Mouse (Mus musculus) liver, embryonic 14.5 days (tissue): ENCODE data around the gene Phf1.

ENCODE experiments used
- CTCF ChIP-seq: IDR thresholded peaks from 2 replicates; pipeline ENCODE4 v1.5.1; 2016; ENCODE audit warnings: antibody characterized with exemption, low read depth, control low read depth
- EP300 ChIP-seq: IDR thresholded peaks from 2 replicates; pipeline ENCODE4 v1.6.1; 2016; ENCODE audit warnings: antibody characterized with exemption, low read depth

GRCm38 (mm10) chr17:26941841-26942570 is 9.2 kb downstream of the Phf1 start:
- TF ChIP-seq CTCF (no peak), EP300 (no peak)
